Mouse (Mus musculus) yolk sac, embryonic 10.5 days (tissue): ENCODE data around the gene Dlk1.

Experiments
- DNase-seq: peaks from one replicate; pipeline ENCODE4 v3.0.0-alpha.2; 2017; ENCODE audit warnings: low spot score

The Dlk1 gene

DNA sequence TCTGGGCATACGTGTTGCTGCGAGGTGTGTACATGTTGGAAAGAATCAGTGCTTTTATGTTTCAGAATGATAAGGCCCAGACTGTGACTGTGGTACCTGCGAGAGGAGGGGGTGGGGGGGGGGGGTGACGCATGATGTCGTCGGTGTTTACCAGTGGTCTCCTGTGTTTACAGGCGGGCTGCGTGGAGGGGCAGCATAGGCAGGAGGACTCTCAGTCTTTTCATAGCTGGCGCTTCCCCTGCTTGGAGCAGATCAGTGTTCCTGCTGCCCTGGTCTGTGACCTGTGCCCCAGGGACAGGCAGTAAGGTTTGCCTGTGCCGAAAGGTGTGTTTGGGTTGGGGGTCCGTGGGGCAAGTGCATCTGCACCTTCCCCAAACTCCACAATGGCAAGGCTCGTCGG, at the start of gene Dlk1:
TSS of gene Dlk1 (plus strand) at position 232 of the 400 bp plus-strand sequence.
- DNase-seq = no peak

- DNase-seq = no peak
These were observed 49.7 kb upstream of the Dlk1 start for GRCm38 (mm10) chr12:109402943-109403342.

GRCm38 (mm10) chr12:109403752-109404151, 48.9 kb upstream of the Dlk1 start:
- peak; percentile 30 for DNase-seq

GRCm38 (mm10) chr12:109406018-109406417, 46.6 kb upstream of the Dlk1 start:
- no peak for DNase-seq

GRCm38 (mm10) chr12:109410723-109411122, 41.9 kb upstream of the Dlk1 start:
- no peak for DNase-seq

GRCm38 (mm10) chr12:109411172-109412070, 41.2 kb upstream of the Dlk1 start:
- no peak for DNase-seq

GRCm38 (mm10) chr12:109412071-109412440, 40.6 kb upstream of the Dlk1 start:
- no peak for DNase-seq

- peak; percentile 73 for DNase-seq
These were observed 39.9 kb upstream of the Dlk1 start for GRCm38 (mm10) chr12:109412675-109413074.

DNA sequence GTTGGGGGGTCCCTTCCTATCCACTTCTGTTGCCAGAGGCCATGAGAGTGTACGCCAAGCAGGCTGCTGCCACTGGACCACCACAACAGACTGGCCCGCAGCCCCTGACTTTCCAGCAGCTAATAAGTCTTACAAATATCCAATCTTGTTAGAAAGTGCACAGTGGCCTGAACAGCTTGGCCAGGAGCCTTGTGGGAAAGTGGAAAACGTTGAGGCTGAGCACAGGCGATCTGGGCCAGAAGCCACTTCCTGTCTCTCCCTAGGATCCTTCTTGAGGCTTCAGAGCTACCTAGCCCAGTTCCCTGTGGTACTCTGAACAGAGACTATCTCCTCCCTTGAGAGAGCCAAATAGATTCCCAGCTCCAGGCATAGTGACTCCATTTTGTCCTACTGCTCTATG, 39.3 kb upstream of the Dlk1 start:
- no peak for DNase-seq

DNA sequence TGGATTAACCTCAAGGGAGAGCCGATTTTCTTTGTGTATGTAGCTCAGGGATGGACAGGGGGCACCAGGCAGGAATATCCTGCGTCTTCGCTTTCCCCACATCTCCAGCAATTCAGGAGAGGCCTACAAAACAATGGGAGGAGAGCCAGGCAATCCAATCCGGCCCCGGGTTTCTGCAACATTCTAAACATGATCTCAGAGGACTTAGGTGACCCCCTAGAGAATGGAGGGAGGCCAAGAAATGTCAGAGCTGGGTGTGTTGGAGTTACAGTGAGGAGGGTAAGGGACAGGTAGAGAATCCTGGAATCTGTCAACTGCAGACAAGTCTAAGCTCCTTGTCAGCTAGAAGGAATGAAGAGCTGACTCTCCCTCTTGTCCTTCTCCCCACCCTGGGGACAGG, 35.9 kb upstream of the Dlk1 start:
- DNase-seq = no peak

DNA sequence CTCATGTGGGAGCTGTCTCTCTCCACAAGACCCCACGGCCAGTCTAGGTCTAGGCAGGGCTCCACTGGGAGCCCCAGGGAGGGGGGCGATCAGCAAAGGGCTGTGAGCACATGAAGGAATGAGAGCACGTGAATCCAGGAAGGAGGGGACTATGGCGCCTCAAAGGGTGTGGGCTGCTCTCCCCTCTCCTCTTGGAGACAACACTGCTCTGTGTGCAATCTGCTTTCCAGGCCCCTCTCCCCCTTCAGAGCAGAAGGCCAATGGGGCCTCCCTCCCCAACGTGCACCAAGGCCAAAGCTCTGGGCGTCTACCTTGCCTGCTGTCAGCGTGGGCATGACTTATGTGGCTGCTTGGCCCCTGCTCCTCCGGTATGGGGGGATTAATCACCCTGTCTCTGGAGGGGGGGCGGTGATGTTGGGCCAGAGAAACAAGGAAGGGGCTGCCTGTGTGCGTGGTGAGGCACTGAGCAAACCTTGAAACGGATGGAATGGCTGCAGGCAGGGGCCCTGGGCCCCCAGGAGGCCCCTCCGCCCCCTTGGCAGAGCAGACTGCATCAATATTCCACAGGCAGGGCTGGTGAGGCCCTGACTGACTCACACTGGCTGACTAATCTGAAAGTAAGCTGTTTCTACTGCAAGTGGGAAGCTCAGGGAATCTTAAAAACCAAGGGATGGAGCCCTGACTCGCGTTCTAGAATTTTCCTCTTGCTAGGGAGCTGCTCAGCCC, 35.0 kb upstream of the Dlk1 start:
- peak; percentile 88 for DNase-seq

DNA sequence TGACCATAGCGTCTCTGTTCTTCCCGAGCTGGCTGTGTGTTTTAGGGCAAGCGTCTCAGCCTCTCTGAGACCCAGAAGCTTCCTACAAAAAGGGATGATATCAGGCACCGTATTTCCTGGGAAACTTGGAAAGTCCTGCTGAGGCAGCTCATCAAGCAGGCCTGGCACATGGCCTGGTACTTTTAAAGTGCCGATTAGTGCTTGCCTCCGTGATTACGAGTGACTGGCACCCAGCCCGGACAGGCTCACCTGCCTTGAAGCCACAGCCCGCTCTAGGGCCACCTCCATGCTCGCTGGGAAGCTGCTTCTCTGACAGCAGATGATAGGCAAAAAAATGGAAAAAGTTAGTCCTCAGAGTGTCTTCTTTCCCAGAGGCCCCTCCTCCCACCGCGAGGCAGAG, 32.6 kb upstream of the Dlk1 start:
- no peak for DNase-seq

- DNase-seq = no peak
These were observed 29.5 kb upstream of the Dlk1 start for GRCm38 (mm10) chr12:109423163-109423562.

GRCm38 (mm10) chr12:109423716-109424429, 28.8 kb upstream of the Dlk1 start:
- DNase-seq = no peak

- DNase-seq = peak; percentile 34
These were observed 27.8 kb upstream of the Dlk1 start for GRCm38 (mm10) chr12:109424753-109425332.

GRCm38 (mm10) chr12:109425982-109426381, 26.6 kb upstream of the Dlk1 start:
- no peak for DNase-seq

- DNase-seq = no peak
These were observed 20.0 kb upstream of the Dlk1 start for GRCm38 (mm10) chr12:109432475-109433130.

DNA sequence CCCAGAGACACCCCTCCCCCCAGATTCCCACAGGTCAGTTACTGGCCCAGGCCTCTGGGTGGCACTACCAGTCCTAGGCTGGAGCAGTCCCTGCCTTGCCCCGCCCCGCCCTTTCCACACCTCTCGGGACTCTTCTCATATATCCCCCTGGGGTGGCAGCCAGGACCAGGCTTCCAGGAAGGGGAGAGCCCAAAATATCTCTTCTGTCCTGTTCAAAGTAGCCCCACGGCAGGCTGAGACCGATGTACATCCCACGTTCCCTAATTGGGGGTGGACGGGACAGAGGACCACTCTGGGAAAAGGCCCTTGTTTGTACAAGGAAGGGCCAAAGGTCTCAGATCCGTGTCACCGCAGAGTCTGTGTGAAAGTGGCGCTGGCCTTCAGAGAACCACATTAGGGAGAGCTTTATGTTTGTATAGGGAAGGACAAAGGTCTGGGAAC, 16.2 kb upstream of the Dlk1 start:
- DNase-seq = peak; percentile 91

DNA sequence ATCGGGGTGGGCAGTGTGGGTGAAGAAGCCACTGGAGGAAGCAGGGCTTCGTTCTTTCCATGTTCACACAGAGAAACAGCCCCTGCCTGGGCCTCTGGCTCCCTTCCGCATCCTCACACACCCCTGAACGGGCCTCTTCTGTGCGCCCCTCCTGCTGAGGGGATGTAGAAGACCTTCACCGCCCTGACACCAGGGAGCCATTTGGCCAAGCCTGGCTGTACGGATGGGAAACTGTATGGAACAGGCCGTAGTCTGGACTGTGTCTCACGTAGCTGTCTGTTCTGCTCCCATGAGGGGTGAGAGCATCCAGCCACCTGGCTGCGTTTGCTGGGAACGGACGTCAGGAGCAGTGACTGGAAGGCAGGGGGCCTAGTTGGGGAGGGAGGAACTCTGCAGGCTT, 15.8 kb upstream of the Dlk1 start:
- no peak for DNase-seq

- DNase-seq = peak; percentile 88
These were observed 14.9 kb upstream of the Dlk1 start for GRCm38 (mm10) chr12:109437559-109438350.

GRCm38 (mm10) chr12:109438383-109438782, 14.2 kb upstream of the Dlk1 start:
- no peak for DNase-seq
